Mouse (Mus musculus) stomach, embryonic 16.5 days (tissue): ENCODE results near the gene Srsf5. TPM values are rescaled to one million over a fixed set of nuclear protein-coding genes. Genes with fewer than 3 reads are reported as not detected.

Source experiments
- ATAC-seq: fragments of 200-750 bp; cut with Nextera tagmentation; 2 replicates; pipeline ENCODE4 v1.8.0; 2017; ENCODE audit warnings: moderate number of reproducible peaks, moderate TSS enrichment; ENCODE audit not compliant: insufficient read depth, low FRiP score
- H3K27ac ChIP-seq: fragments of 300-500 bp; sonication (generic); 2 replicates; pipeline ENCODE4 v1.5.1; 2014; ENCODE audit warnings: low read length
- H3K27me3 ChIP-seq: fragments of 300-500 bp; sonication (generic); 2 replicates; pipeline ENCODE4 v1.6.1; 2014; ENCODE audit warnings: low read length, control low read depth, mixed read lengths; ENCODE audit not compliant: control insufficient read depth, insufficient read depth
- H3K36me3 ChIP-seq: fragments of 300-500 bp; sonication (generic); 2 replicates; pipeline ENCODE4 v1.6.1; 2014; ENCODE audit warnings: low read length; ENCODE audit not compliant: control insufficient read depth, insufficient read depth
- H3K4me1 ChIP-seq: fragments of 300-500 bp; sonication (generic); 2 replicates; pipeline ENCODE4 v1.6.1; 2014; ENCODE audit warnings: low read length, control low read depth, mixed read lengths; ENCODE audit not compliant: control insufficient read depth, insufficient read depth
- H3K4me2 ChIP-seq: fragments of 300-500 bp; sonication (generic); 2 replicates; pipeline ENCODE4 v1.6.1; 2014; ENCODE audit warnings: low read depth, low read length, mixed read lengths
- H3K4me3 ChIP-seq: fragments of 300-500 bp; sonication (generic); replicated peaks from 2 replicates; pipeline ENCODE4 v1.5.1; 2014; ENCODE audit warnings: mild to moderate bottlenecking, low read length
- H3K9ac ChIP-seq: fragments of 300-500 bp; sonication (generic); 2 replicates; pipeline ENCODE4 v1.6.1; 2014; ENCODE audit warnings: low read length
- H3K9me3 ChIP-seq: fragments of 300-500 bp; sonication (generic); replicated peaks from 2 replicates; pipeline ENCODE4 v1.6.1; 2016; ENCODE audit warnings: low read length, control low read depth; ENCODE audit not compliant: control insufficient read depth
- WGBS: fragments of 180-500 bp; shearing (Covaris S2); extraction: QIAGEN DNeasy Blood & Tissue Kit; methylation state at CpG from one replicate; pipeline ENCODE4 v1.1.7; 2014; 5-methylcytosine and 5-hydroxymethylcytosine counted together
- polyA plus RNA-seq: library from polyadenylated mRNA; unstranded; fragments of >200 nt; fragmentation: Nextera tagmentation; extraction: Ambion mirVana; gene quantifications from 2 replicates; pipeline ENCODE4 v1.2.1, GENCODE M21; 2015

The Srsf5 gene
- polyA plus RNA-seq: 526 and 551 TPM in 2 replicates

GRCm38 (mm10) chr12:80945334-80945995 lies at the start of gene Srsf5:
Gene Srsf5, plus strand, starts transcription at chr12:80945504.
- ATAC-seq: peak; percentile 95

GRCm38 (mm10) chr12:80909631-80910030 lies 35.7 kb upstream of the Srsf5 start:
- Histone ChIP-seq H3K4me2 (no peak overlapping the region), H3K4me1 (no peaks in the 10 kb centered on the region), H3K9me3 (no peaks in the 10 kb centered on the region), H3K27me3 (no peaks in the 10 kb centered on the region), H3K27ac (no peak overlapping the region), H3K4me3 (no peak overlapping the region), H3K36me3 (no peaks in the 10 kb centered on the region), H3K9ac (no peak overlapping the region)
- no peak for ATAC-seq
- 67% methylated on average over 8 of the region's 8 CpGs for WGBS

More at GRCm38 (mm10) chr12:80945334-80945995, at the start of gene Srsf5:
- H3K9ac ChIP-seq: peak within 1 kb of the TSS; percentile 98
- H3K4me1 ChIP-seq: peaks cover 11% of the 10 kb centered on the region
- no peaks in the 10 kb centered on the region for H3K27me3 ChIP-seq
- H3K27ac ChIP-seq: peak within 1 kb of the TSS; percentile 95
- under 1% methylated on average over 56 of the region's 57 CpGs for WGBS
- peak within 1 kb of the TSS; percentile 97 for H3K4me3 ChIP-seq
- H3K4me2 ChIP-seq: peak within 1 kb of the TSS; percentile 63
- no peaks in the 10 kb centered on the region for H3K9me3 ChIP-seq
- H3K36me3 ChIP-seq: peaks cover 14% of the 10 kb centered on the region

- Histone ChIP-seq H3K4me2 (no peak overlapping the region), H3K4me1 (no peaks in the 10 kb centered on the region), H3K9me3 (no peaks in the 10 kb centered on the region), H3K27me3 (no peaks in the 10 kb centered on the region), H3K4me3 (no peak overlapping the region), H3K27ac (no peak overlapping the region), H3K9ac (no peak overlapping the region), H3K36me3 (no peaks in the 10 kb centered on the region)
- ATAC-seq: no peak
- 57% methylated on average over 7 of the region's 7 CpGs for WGBS
These were observed 27.5 kb upstream of the Srsf5 start for GRCm38 (mm10) chr12:80917764-80918163.

GRCm38 (mm10) chr12:80921301-80921700 lies 24.0 kb upstream of the Srsf5 start:
- no peaks in the 10 kb centered on the region for H3K9me3 ChIP-seq
- no peak overlapping the region for H3K4me2 ChIP-seq
- no peaks in the 10 kb centered on the region for H3K27me3 ChIP-seq
- 85% methylated on average over 5 of the region's 5 CpGs for WGBS
- no peaks in the 10 kb centered on the region for H3K36me3 ChIP-seq
- H3K4me1 ChIP-seq: peaks cover 10% of the 10 kb centered on the region; the same call in 1 of the 2 replicates
- ATAC-seq: no peak
- H3K9ac ChIP-seq: no peak overlapping the region
- no peak overlapping the region for H3K27ac ChIP-seq
- no peak overlapping the region for H3K4me3 ChIP-seq

DNA sequence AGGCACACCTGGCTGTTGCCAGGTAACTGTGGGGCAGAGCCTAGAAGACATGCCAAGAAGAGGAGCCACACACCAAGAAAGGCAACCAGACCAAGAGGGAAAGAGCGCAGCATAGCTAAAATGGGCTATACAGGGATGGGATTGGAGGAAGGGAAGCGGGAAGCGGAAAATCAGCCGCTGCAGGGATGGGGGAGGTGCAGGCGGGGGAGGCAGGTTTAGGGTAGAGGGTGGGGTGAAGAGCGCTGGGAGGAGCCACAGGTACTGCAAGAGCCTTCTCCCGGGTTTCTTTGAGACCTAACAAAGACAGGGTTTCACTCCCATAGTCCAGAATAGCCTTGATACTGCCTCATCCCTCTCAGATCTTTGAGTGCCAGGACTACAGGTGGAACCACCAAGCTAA lies 22.4 kb upstream of the Srsf5 start:
- H3K4me3 ChIP-seq: no peak overlapping the region; the same call in 1 of the 2 replicates
- no peak overlapping the region for H3K9ac ChIP-seq
- H3K4me1 ChIP-seq: peaks cover 10% of the 10 kb centered on the region; the same call in 1 of the 2 replicates
- no peaks in the 10 kb centered on the region for H3K27me3 ChIP-seq
- peak overlapping the region; percentile 90 for H3K27ac ChIP-seq
- peak overlapping the region; percentile 23 for H3K4me2 ChIP-seq
- H3K9me3 ChIP-seq: no peaks in the 10 kb centered on the region
- peak; percentile 65; the same call in 1 of the 2 replicates for ATAC-seq
- WGBS: 4% methylated on average over 7 of the region's 7 CpGs
- H3K36me3 ChIP-seq: no peaks in the 10 kb centered on the region

- H3K4me3 ChIP-seq: no peak overlapping the region
- H3K36me3 ChIP-seq: no peaks in the 10 kb centered on the region
- peak overlapping the region; percentile 23 for H3K4me2 ChIP-seq
- no peak overlapping the region for H3K9ac ChIP-seq
- H3K27me3 ChIP-seq: no peaks in the 10 kb centered on the region
- H3K27ac ChIP-seq: peak overlapping the region; percentile 90
- WGBS: 42% methylated on average over 5 of the region's 5 CpGs
- ATAC-seq: peak; percentile 72; the same call in 1 of the 2 replicates
- H3K9me3 ChIP-seq: no peaks in the 10 kb centered on the region
- H3K4me1 ChIP-seq: peaks cover 10% of the 10 kb centered on the region; the same call in 1 of the 2 replicates
These were observed 21.7 kb upstream of the Srsf5 start for GRCm38 (mm10) chr12:80923602-80924001.

DNA sequence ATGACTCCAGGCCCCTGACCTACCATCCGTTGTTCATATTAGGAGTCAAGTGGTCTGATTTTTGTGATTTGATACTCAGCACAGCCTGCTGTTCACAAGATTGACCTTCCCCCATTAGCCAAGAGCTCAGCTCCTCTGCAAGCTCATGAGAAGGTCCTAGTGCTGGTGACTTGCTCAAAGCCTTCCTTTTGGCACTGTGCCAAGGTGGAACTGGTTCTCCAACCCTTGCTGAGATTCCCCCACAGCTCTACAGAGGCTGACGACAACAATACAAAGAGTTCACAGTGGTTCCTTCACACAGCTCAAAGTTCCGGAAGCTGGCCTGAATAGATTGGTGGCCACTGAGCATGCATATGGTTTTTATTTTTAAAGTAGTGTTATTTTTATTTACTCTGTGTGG lies 21.1 kb upstream of the Srsf5 start:
- ATAC-seq: peak; percentile 87
- H3K4me1 ChIP-seq: peaks cover 10% of the 10 kb centered on the region; the same call in 1 of the 2 replicates
- no peaks in the 10 kb centered on the region for H3K9me3 ChIP-seq
- H3K4me3 ChIP-seq: no peak overlapping the region
- no peaks in the 10 kb centered on the region for H3K36me3 ChIP-seq
- WGBS: 40% methylated on average over 3 of the region's 3 CpGs
- H3K4me2 ChIP-seq: peak overlapping the region; percentile 23; the same call in 1 of the 2 replicates
- H3K9ac ChIP-seq: no peak overlapping the region
- H3K27me3 ChIP-seq: no peaks in the 10 kb centered on the region
- peak overlapping the region; percentile 90 for H3K27ac ChIP-seq

DNA sequence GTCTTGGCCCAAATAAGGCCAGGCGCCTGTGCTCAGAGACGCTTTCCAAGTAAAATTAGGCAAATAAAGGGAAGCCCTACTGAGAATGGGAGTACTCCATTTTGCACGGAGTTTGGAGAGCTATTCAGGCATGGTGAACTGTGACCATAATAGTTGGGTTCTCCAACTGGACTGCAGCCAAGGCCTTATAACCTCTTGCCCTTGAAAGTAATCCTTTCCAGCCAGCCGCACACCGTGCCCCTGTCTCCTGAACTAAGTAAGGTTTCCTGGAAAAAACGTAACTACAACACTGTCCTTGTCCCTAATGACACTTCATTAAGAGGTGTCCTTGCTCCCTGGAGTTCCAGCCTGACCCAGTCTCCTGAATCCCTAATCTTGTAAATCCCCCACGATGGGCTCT lies 19.4 kb upstream of the Srsf5 start:
- Histone ChIP-seq H3K9ac (no peak overlapping the region), H3K4me1 (peaks cover 10% of the 10 kb centered on the region; the same call in 1 of the 2 replicates), H3K4me2 (no peak overlapping the region), H3K4me3 (no peak overlapping the region), H3K27ac (no peak overlapping the region), H3K9me3 (no peaks in the 10 kb centered on the region), H3K27me3 (no peaks in the 10 kb centered on the region), H3K36me3 (no peaks in the 10 kb centered on the region)
- WGBS: 62% methylated on average over 7 of the region's 7 CpGs
- ATAC-seq: no peak

DNA sequence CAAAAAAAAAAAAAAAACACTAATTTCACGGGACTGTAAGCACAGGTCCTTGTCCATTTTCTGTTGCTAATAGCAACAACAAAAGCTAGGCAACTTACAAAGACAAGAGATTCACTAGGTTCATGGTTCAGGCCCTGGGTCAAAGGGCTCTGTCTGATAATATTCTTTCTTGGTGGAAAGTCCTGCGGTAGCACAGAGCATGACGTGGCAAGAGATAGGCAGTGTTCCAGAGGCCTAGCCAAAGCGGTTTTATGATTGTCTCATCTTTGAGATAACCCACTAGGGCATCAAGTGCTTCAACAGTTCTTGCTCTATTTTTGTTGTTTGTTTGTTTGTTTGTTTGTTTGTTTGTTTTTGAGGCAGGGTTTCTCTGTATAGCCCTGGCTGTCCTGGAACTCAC lies 18.8 kb upstream of the Srsf5 start:
- Histone ChIP-seq H3K36me3 (no peaks in the 10 kb centered on the region), H3K4me1 (peaks cover 10% of the 10 kb centered on the region; the same call in 1 of the 2 replicates), H3K4me3 (no peak overlapping the region), H3K9me3 (no peaks in the 10 kb centered on the region), H3K27me3 (no peaks in the 10 kb centered on the region), H3K9ac (no peak overlapping the region), H3K4me2 (no peak overlapping the region), H3K27ac (no peak overlapping the region)
- ATAC-seq: no peak
- WGBS: 88% methylated on average over 4 of the region's 4 CpGs
